Mouse (Mus musculus) cerebellum, postnatal 36 days (tissue): ENCODE results near the gene Atrnl1.
A peak's percentile ranks its signal among the peaks of the same experiment; 100 is the strongest.
"Not testable (repeated sequence)": the region's sequence is repeated elsewhere in the genome, so short reads cannot be mapped to it uniquely, and the experiment has no call there.

ENCODE experiments used
- DNase-seq, 2 experiments: peaks; one replicate each; pipeline ENCODE4 v3.0.0; 2021 to 2022; ENCODE audit warnings: mixed read lengths in 2 of 2

The Atrnl1 gene

DNA sequence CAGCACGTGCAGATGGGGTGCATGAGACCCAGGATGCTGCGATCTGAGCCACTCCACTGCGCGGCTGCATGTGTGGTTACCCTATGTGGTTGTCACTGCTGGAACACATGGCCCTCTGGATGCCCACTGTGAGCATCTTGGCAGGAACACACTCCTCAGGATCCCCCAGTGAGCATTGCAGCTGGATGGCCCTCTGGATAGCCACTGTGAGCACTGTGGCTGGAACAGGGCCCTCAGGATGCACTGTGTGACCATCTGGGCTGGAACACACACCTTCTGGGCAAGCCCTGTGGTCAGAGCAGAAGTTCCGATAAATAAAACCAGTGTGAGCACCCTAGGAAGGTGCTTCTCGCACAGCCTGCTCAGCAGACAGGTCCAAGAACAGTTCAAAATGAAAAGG lies 364.4 kb downstream of the Atrnl1 start:
- DNase-seq, result no peak

DNA sequence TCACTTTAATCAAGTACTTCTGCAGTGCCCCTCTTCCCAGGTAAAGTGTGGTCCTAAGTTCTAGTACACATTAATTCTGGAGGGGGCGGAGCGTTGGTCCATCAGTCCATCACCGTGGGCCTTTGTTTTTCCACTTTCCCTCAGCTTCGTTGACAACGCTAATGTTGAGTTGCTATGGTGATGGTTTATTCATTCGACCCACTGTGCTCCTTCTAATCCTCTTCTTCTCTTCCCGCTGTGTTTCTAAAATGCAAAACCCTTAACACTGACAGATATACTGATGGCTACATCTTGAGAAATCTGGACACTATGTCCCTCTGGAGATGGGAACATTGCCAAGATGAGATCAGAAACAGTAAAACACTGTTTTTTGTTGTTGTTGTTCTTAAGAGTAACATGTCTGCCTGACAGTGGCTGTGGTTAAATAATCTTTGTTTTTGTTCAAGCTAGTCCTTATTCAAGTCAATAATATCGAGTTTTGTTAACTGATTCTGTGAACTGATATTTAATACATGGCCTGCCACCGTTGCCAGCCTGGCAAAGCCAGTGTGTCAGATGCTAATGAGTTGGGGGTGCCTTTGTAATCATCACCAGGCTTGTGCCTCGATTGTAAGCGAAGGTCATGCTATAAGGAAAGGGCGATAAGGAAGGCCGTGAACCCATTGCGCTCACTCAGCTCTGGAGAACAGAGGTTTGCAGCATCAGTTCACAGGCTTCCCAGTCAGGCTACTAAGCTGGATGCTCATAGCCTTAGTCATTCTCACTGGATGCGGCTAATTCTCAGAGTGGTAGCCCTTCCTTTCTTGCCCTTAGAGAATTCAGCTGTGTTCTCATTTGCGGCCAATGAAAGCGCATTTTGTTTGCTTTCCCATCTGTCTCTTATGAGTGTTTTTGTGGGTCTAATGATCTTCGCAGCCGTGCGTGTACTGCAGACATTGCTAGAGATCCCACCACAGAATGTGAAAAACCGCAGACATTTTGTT lies 375.4 kb downstream of the Atrnl1 start:
- DNase-seq, result no peak

- no peak for DNase-seq
Observed at GRCm38 (mm10) chr19:57987696-57988393, 377.0 kb downstream of the Atrnl1 start.

DNA sequence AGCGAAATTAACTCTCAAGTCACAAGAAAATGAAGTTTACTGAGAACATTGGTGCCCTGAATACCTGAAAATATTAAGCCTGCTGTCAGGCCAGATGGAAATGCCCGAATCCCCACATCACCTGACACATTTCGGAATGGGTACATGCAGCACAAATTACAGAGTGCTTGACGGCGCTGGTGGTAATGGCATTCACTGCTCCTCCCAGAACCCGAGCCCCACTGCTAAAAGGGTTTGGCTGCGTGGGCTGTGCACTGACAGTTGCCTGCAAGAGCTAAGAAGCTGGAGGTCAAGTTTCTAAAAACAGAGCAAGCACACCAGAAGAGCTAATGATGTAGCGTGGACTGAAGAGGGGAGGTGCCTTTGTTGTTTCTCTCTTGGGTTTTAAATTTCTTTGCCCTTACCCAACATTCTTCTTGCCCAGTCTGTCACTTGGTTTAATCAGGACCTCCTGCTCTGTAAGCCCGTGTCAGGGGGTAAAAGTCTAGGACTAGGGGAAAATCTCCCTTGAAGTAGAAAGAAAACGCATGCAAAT lies 377.8 kb downstream of the Atrnl1 start:
- DNase-seq, result no peak

- DNase-seq, result no peak
Observed at GRCm38 (mm10) chr19:57991099-57991760, 380.4 kb downstream of the Atrnl1 start.

DNA sequence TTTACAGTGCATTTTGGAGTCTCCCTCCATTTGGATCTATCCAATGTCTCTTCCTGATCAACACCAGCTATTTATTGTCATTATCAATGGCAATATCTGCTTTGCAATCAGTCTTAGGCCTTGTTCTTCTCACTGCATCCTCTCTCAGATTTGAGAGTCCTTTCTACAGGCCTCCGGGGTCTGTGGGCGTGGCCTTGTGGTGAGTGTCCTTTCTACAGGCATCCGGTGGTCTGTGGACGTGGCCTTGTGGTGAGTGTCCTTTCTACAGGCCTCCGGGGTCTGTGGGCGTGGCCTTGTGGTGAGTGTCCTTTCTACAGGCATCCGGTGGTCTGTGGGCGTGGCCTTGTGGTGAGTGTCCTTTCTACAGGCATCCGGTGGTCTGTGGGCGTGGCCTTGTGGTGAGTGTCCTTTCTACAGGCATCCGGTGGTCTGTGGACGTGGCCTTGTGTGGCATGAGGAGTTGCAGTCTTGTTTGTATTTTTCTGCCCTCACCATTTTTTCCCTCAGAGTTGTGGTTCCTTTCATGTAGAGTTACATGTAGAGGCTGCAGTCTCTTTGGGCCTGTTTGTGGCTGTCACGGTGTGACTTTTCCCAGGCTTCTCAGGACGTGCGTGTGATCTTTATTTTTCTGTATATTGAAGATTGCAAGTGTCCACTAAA lies 383.5 kb downstream of the Atrnl1 start:
- not testable (repeated sequence) for DNase-seq

DNA sequence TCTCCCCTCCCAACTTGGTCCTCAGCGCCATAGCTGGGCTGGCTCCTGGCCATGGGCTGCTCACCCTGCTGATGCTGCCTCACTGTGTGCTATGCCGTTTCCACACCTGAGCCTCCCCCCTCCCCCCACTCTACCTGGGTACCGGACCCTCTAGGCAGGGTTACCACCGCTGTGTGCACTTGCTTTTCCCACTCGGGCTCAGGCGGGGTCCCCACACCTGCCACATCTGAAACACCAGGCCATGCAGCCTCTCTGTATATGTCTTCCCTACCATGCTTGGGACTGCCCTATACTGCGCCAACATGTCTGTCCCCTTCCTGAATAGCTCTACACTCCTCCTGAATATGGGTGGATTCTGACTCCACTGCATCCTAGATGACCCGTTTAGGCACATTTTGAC lies 384.2 kb downstream of the Atrnl1 start:
- no peak for DNase-seq

- DNase-seq, result peak in 1 of 2 experiments; percentile 4
Observed at GRCm38 (mm10) chr19:57997961-57998360, 387.1 kb downstream of the Atrnl1 start.

DNA sequence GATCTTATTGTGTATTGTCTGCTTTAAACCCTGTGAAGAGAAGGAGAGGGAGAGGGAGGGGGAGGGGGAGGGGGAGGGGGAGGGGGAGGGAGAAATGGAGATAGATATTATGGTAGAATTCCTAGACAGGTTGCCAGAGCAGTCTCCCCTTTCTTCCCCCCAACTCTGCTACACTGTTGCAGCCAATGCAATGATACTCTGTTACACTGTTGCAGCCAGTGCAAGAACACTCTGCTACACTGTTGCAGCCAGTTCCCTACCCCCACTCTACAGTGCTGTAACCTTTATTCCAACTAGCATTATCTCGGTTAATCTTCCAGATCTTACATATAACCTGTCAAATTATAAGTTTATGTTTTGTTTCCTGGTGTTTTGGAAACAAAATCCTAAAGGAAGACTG lies 400.8 kb downstream of the Atrnl1 start:
- no peak for DNase-seq

DNA sequence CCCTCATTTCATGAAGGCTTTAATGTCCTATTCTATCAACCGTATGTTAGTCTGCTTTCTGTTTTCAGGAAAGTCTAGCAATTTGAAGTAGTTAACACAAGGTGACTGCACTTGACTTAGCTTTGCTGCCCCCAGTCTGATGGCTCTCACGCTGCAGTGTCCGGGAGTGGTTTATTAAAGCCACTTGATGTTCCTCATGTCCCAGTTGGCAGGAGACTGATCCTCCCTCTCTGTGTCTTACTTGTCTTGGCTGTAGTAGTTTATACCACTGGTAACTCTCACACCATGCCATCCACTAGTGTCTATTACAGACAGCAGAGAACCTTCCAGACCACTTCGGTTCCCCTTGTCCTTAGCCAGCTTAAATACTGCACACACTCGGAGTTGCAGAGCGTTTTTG lies 404.9 kb downstream of the Atrnl1 start:
- DNase-seq, result no peak

DNA sequence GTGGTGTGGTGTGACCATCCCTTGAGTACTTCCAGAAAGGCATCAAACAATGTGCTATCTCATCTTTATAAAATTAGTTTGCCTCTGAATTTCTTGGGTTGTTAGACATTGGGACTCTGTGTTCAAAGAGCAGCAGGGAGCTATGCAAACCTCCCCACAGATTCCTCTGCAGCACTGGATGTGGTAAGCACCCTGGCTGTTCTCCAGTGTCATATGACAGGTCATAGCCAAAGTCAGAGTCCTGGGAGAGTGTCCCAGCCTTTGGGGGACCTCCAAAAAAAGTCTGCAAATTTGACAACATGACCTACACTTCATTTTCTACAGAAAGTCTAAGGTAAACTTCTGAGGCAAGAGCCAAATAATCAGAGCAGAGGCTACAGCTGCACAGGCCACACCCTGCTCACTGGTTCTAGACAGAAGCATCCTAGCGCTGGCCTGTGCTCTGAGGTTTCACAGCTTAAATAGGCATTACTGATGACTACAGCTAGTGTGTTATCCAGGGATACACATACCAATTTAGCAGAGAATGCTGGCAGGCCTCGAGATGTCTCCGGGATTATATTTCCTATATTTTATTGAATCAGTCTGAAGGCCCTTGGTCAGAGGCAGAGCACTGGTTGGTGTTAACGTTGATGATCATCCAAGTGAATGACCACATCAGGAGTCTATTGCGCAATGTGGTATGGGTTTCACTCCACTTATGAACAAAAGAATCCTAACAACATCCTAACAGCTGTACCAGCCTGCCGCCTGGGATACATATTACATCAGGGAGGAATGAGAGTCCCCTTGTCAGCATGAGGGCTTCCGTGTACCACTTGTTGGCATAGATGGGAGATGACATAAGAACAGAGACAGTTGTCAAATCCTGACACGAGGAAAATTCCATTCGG lies 406.0 kb downstream of the Atrnl1 start:
- no peak for DNase-seq

GRCm38 (mm10) chr19:58017468-58017867 lies 406.6 kb downstream of the Atrnl1 start:
- no peak for DNase-seq

DNA sequence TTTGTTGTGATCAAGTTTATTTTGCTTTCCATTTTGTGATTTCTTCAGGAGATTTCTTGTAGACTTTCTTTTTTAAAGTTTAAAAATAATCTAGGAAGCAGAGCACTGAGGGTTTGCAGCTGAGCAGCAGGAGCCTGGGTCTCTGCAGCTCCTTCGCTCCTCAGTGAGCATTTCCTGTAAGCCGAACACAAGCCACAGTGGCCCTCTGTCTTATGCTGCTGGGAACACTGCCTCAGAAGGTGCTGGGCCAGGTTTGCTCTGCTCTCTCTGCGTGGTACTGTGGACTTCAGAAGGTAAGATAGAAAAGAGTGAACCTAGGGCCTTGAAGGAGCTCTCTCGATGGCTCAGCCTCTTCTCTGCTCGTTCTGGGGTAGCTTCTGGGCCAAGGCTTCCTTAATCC lies 407.9 kb downstream of the Atrnl1 start:
- DNase-seq, result no peak

GRCm38 (mm10) chr19:58021514-58022284 lies 410.9 kb downstream of the Atrnl1 start:
- DNase-seq, result no peak

- DNase-seq, result no peak
Observed at GRCm38 (mm10) chr19:58023216-58023825, 412.5 kb downstream of the Atrnl1 start.

- no peak for DNase-seq
Observed at GRCm38 (mm10) chr19:58025053-58025452, 414.2 kb downstream of the Atrnl1 start.

GRCm38 (mm10) chr19:58029661-58030060 lies 418.8 kb downstream of the Atrnl1 start:
- no peak for DNase-seq

DNA sequence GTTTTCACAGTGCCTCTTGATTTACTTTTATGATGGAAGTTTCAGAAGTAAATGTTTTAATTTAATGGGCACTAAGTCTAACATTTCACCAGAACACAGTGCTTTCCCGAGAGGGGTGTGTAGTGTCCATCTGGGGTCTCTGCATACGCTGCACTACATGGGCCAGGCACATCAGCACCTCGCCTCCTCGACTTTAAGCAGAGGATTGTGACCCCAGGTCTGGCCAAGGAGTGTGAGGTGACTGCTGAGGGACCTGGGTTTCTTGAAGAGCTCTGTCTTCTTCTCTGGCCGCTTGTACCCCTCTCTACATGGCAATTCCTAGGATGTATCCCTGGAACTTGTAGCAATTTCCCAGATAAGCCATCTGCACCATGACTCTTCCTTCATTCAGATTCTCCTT lies 422.4 kb downstream of the Atrnl1 start:
- DNase-seq, result no peak

- DNase-seq, result no peak
Observed at GRCm38 (mm10) chr19:58036166-58036565, 425.3 kb downstream of the Atrnl1 start.

DNA sequence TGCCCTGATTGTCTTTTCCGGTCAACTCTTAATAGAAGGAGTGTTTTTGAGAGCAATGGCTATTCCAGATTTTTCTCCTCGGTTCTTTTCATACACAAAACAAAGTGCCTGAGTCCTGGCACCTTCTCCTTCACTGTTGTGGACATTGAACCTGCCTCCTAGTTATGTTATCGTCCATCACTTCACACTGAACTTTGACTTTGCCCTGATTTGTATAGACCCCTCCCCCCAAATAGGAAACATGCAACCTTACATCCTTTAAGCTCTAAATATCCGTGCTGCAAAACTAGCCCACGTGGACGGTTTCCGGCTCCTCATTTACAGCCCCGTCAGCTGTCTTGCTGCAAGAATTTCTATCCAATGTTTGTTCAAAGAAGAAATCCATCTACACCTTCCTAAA lies 432.3 kb downstream of the Atrnl1 start:
- no peak for DNase-seq
